Mouse (Mus musculus) heart, embryonic 12.5 days (tissue): ENCODE data around the gene Arrdc3. TPM values are rescaled to one million over a fixed set of nuclear protein-coding genes. Genes with fewer than 3 reads are reported as not detected.

Experiments
- ATAC-seq: fragments of 200-750 bp; cut with Nextera tagmentation; 2 replicates; pipeline ENCODE4 v1.8.0; 2017; ENCODE audit warnings: moderate TSS enrichment, moderate library complexity; ENCODE audit not compliant: insufficient number of reproducible peaks, low FRiP score
- H3K27ac ChIP-seq: fragments of 300-500 bp; sonication (generic); 2 replicates; pipeline ENCODE4 v1.5.1; 2016; ENCODE audit warnings: mild to moderate bottlenecking, moderate library complexity; ENCODE audit not compliant: poor library complexity, severe bottlenecking
- H3K27me3 ChIP-seq: fragments of 300-500 bp; sonication (generic); replicated peaks from 2 replicates; pipeline ENCODE4 v1.6.1; 2016; ENCODE audit warnings: mild to moderate bottlenecking, moderate library complexity
- H3K36me3 ChIP-seq: fragments of 300-500 bp; sonication (generic); 2 replicates; pipeline ENCODE4 v1.6.1; 2016; ENCODE audit warnings: mild to moderate bottlenecking, moderate library complexity
- H3K4me1 ChIP-seq: fragments of 300-500 bp; sonication (generic); replicated peaks from 2 replicates; pipeline ENCODE4 v1.6.1; 2016; ENCODE audit warnings: mild to moderate bottlenecking
- H3K4me2 ChIP-seq: fragments of 300-500 bp; sonication (generic); 2 replicates; pipeline ENCODE4 v1.6.1; 2016; ENCODE audit warnings: mild to moderate bottlenecking, moderate library complexity
- H3K4me3 ChIP-seq: fragments of 300-500 bp; sonication (generic); 2 replicates; pipeline ENCODE4 v1.5.1; 2016; ENCODE audit warnings: mild to moderate bottlenecking
- H3K9ac ChIP-seq: fragments of 300-500 bp; sonication (generic); 2 replicates; pipeline ENCODE4 v1.6.1; 2016; ENCODE audit warnings: mild to moderate bottlenecking, moderate library complexity
- H3K9me3 ChIP-seq: fragments of 300-500 bp; sonication (generic); replicated peaks from 2 replicates; pipeline ENCODE4 v1.6.1; 2016; ENCODE audit warnings: mild to moderate bottlenecking, moderate library complexity
- WGBS: fragments of 180-500 bp; shearing (Covaris S2); methylation state at CpG from one replicate; pipeline ENCODE4 v1.1.7; 2016; 5-methylcytosine and 5-hydroxymethylcytosine counted together
- polyA plus RNA-seq: library from polyadenylated mRNA; unstranded; fragments of >200 nt; fragmentation: Nextera tagmentation; extraction: Ambion mirVana; gene quantifications from 2 replicates; pipeline ENCODE4 v1.2.1, GENCODE M21; 2016

Gene Arrdc3
- polyA plus RNA-seq: 69.6 and 73.4 TPM in 2 replicates

DNA sequence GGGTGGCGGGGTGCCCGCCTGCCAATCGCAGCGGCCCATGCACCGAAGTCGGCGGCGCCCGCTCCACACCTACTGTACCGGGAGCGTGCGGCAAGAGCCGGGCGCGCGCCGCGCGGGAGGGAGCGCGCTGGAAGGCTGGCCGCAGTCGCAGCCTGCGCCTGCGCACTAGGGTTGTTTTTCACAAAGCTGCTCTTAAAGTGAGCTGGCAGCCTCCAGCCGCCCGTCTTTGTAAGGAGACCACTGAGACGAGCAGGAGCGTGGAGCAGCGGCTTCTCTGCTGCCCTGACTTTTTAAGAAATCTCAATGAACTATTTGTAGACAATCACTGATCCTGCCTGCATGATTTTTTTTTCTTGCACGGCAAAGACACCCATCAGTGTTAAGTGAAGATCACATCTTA lies at the start of gene Arrdc3:
Gene Arrdc3, plus strand, starts transcription at position 195 of the 400 bp plus-strand sequence.
- Histone ChIP-seq H3K36me3 (peaks cover 5% of the 10 kb centered on the region; the same call in 1 of the 2 replicates), H3K9ac (peak within 1 kb of the TSS; percentile 86), H3K9me3 (no peaks in the 10 kb centered on the region), H3K4me1 (0 out of 2 replicates have a peak, but pooled peaks cover 2% of the 10 kb centered on the region), H3K27ac (peak within 1 kb of the TSS; percentile 100), H3K4me3 (peak within 1 kb of the TSS; percentile 83), H3K27me3 (no peaks in the 10 kb centered on the region), H3K4me2 (peak within 1 kb of the TSS; percentile 59)
- peak; percentile 63 for ATAC-seq
- WGBS: under 1% methylated on average over 31 of the region's 31 CpGs

- no peak overlapping the region for H3K4me2 ChIP-seq
- no peaks in the 10 kb centered on the region for H3K4me1 ChIP-seq
- no peak overlapping the region for H3K4me3 ChIP-seq
- no peak for ATAC-seq
- H3K9me3 ChIP-seq: 0 out of 2 replicates have a peak, but pooled peaks cover 3% of the 10 kb centered on the region
- H3K27me3 ChIP-seq: no peaks in the 10 kb centered on the region
- WGBS: 10% methylated on average over 5 of the region's 5 CpGs
- no peak overlapping the region for H3K9ac ChIP-seq
- no peak overlapping the region for H3K27ac ChIP-seq
- H3K36me3 ChIP-seq: no peaks in the 10 kb centered on the region
Measured at GRCm38 (mm10) chr13:80862215-80862614, 21.0 kb upstream of the Arrdc3 start.

DNA sequence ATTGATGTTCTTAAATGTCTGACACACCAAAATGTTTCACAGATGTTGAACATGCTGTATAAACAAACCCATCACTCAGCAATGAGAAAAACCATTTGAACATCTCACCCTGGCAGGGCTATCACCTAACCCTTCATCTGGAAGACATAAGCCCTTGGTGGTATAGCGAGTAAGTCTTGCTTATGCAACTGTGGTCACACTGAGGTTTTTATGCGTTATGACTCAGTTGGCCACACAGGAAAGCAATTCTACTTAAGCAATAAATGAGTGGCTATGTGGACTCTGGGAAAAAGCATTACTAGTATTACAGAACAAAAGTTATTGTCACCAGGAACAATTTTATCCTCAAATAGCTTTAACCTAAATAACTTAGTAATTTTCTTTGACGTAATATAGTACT lies 19.0 kb upstream of the Arrdc3 start:
- no peaks in the 10 kb centered on the region for H3K36me3 ChIP-seq
- 85% methylated on average over 3 of the region's 3 CpGs for WGBS

DNA sequence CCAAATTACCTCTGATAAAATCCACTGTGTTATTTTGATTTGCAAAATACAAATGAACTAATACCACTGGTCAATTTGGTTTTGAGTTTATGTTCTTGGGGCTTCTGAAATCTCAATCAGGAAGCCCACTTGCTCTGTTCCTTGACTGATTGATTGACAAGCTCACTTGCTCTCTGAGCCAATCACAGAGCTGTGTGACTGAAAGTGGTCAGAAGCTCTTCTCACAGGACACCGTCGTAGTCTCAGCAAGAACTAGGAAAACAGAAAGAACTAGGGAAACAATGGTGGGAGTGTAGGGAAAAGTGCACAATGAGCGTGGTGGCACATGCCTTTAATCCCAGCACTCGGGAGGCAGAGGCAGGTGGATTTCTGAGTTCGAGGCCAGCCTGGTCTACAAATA lies 8.1 kb upstream of the Arrdc3 start:
- peaks cover 4% of the 10 kb centered on the region; the same call in 1 of the 2 replicates for H3K9me3 ChIP-seq
- H3K27me3 ChIP-seq: no peaks in the 10 kb centered on the region
- H3K4me3 ChIP-seq: no peak overlapping the region
- no peak overlapping the region for H3K27ac ChIP-seq
- H3K4me1 ChIP-seq: no peaks in the 10 kb centered on the region
- no peak overlapping the region for H3K9ac ChIP-seq
- H3K36me3 ChIP-seq: no peaks in the 10 kb centered on the region
- 84% methylated on average over 5 of the region's 5 CpGs for WGBS
- no peak for ATAC-seq
- H3K4me2 ChIP-seq: no peak overlapping the region

More for the DNA sequence above, 19.0 kb upstream of the Arrdc3 start:
- Histone ChIP-seq H3K4me3 (no peak overlapping the region), H3K27ac (no peak overlapping the region), H3K4me2 (no peak overlapping the region), H3K4me1 (no peaks in the 10 kb centered on the region), H3K9me3 (no peaks in the 10 kb centered on the region), H3K9ac (no peak overlapping the region), H3K27me3 (no peaks in the 10 kb centered on the region)
- no peak for ATAC-seq

- 68% methylated on average over 4 of the region's 4 CpGs for WGBS
- no peak overlapping the region for H3K4me3 ChIP-seq
Measured at GRCm38 (mm10) chr13:80880756-80881155, 2.4 kb upstream of the Arrdc3 start.

GRCm38 (mm10) chr13:80881722-80882500 lies 1.3 kb upstream of the Arrdc3 start:
- no peak overlapping the region for H3K4me2 ChIP-seq
- no peak overlapping the region for H3K9ac ChIP-seq
- WGBS: 21% methylated on average over 6 of the region's 6 CpGs
- H3K36me3 ChIP-seq: no peaks in the 10 kb centered on the region
- H3K4me3 ChIP-seq: no peak overlapping the region
- H3K9me3 ChIP-seq: no peaks in the 10 kb centered on the region
- no peak for ATAC-seq
- 0 out of 2 replicates have a peak, but pooled peaks cover 2% of the 10 kb centered on the region for H3K4me1 ChIP-seq
- no peaks in the 10 kb centered on the region for H3K27me3 ChIP-seq
- 0 out of 2 replicates have a peak overlapping the region, but pooled peaks have one; percentile 100 for H3K27ac ChIP-seq

More at GRCm38 (mm10) chr13:80880756-80881155, 2.4 kb upstream of the Arrdc3 start:
- no peak overlapping the region for H3K27ac ChIP-seq
- no peaks in the 10 kb centered on the region for H3K4me1 ChIP-seq
- no peaks in the 10 kb centered on the region for H3K36me3 ChIP-seq
- H3K27me3 ChIP-seq: no peaks in the 10 kb centered on the region
- peaks cover 4% of the 10 kb centered on the region; the same call in 1 of the 2 replicates for H3K9me3 ChIP-seq
- ATAC-seq: no peak
- H3K9ac ChIP-seq: no peak overlapping the region
- no peak overlapping the region for H3K4me2 ChIP-seq

- Histone ChIP-seq H3K4me1 (0 out of 2 replicates have a peak, but pooled peaks cover 2% of the 10 kb centered on the region), H3K9ac (peak overlapping the region; percentile 86), H3K4me3 (peak overlapping the region; percentile 83), H3K27ac (peak overlapping the region; percentile 100), H3K9me3 (no peaks in the 10 kb centered on the region), H3K27me3 (no peaks in the 10 kb centered on the region), H3K4me2 (peak overlapping the region; percentile 59), H3K36me3 (no peaks in the 10 kb centered on the region)
- under 1% methylated on average over 16 of the region's 23 CpGs for WGBS
- ATAC-seq: peak; percentile 23
Measured at GRCm38 (mm10) chr13:80882716-80883135, 458 bp upstream of the Arrdc3 start.

DNA sequence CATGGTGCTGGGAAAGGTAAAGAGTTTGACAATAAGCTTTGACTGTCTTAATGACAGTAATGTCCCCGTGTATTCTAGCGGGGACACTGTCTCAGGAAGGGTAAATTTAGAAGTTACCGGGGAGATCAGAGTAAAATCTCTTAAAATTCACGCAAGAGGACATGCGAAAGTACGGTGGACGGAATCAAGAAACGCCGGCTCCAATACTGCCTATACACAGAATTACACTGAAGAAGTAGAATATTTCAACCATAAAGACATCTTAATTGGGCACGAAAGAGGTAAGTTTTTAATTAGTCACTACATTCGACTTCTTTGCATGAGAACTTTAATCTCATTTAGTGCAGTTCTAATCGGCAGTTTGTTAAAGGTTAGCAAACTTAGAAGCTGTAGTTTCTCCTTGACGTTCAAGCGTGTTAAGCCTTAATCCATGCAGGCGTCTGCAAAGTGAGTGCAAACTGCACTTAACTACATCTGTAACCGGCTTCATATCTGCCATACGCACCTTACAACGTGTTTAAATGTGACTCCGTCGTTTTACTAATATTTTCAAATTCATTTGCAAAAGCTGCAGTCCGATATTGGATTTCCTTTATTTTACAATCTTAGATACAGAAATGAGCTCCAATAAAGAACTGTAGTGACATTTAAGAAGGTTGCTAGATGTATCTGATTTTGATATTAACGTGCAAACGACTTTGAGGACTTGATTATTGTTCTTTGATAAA lies 629 bp downstream of the Arrdc3 start:
- Histone ChIP-seq H3K9ac (peak overlapping the region; percentile 86), H3K4me3 (peak overlapping the region; percentile 83), H3K27me3 (no peaks in the 10 kb centered on the region), H3K4me2 (peak overlapping the region; percentile 59), H3K4me1 (0 out of 2 replicates have a peak, but pooled peaks cover 2% of the 10 kb centered on the region), H3K27ac (peak overlapping the region; percentile 100), H3K9me3 (no peaks in the 10 kb centered on the region), H3K36me3 (peaks cover 6% of the 10 kb centered on the region)
- under 1% methylated on average over 23 of the region's 23 CpGs for WGBS
- ATAC-seq: no peak

GRCm38 (mm10) chr13:80884377-80884983 lies 1.3 kb downstream of the Arrdc3 start:
- H3K4me1 ChIP-seq: 0 out of 2 replicates have a peak, but pooled peaks cover 2% of the 10 kb centered on the region
- peak overlapping the region; percentile 86 for H3K9ac ChIP-seq
- under 1% methylated on average over 15 of the region's 15 CpGs for WGBS
- peak overlapping the region; percentile 73 for H3K4me2 ChIP-seq
- no peak for ATAC-seq
- peak overlapping the region; percentile 83 for H3K4me3 ChIP-seq
- H3K36me3 ChIP-seq: peaks cover 9% of the 10 kb centered on the region
- H3K9me3 ChIP-seq: no peaks in the 10 kb centered on the region
- no peaks in the 10 kb centered on the region for H3K27me3 ChIP-seq
- H3K27ac ChIP-seq: peak overlapping the region; percentile 100

GRCm38 (mm10) chr13:80885103-80885833 lies 2.1 kb downstream of the Arrdc3 start:
- H3K4me3 ChIP-seq: peak overlapping the region; percentile 83
- H3K9me3 ChIP-seq: no peaks in the 10 kb centered on the region
- H3K9ac ChIP-seq: peak overlapping the region; percentile 100
- peak; percentile 91 for ATAC-seq
- WGBS: under 1% methylated on average over 47 of the region's 47 CpGs
- H3K27ac ChIP-seq: peak overlapping the region; percentile 100
- H3K27me3 ChIP-seq: no peaks in the 10 kb centered on the region
- H3K4me2 ChIP-seq: peak overlapping the region; percentile 73
- H3K36me3 ChIP-seq: peaks cover 13% of the 10 kb centered on the region
- 0 out of 2 replicates have a peak, but pooled peaks cover 2% of the 10 kb centered on the region for H3K4me1 ChIP-seq
